Mouse (Mus musculus): ENCODE measurements around the gene Haus4. TPM values are rescaled to one million over a fixed set of nuclear protein-coding genes. Genes with fewer than 3 reads are reported as not detected.
A peak's percentile ranks its signal among the peaks of the same experiment; 100 is the strongest.

The Haus4 gene
- polyA plus RNA-seq, 1 experiment from 2014 or later: 14.7 TPM

DNA sequence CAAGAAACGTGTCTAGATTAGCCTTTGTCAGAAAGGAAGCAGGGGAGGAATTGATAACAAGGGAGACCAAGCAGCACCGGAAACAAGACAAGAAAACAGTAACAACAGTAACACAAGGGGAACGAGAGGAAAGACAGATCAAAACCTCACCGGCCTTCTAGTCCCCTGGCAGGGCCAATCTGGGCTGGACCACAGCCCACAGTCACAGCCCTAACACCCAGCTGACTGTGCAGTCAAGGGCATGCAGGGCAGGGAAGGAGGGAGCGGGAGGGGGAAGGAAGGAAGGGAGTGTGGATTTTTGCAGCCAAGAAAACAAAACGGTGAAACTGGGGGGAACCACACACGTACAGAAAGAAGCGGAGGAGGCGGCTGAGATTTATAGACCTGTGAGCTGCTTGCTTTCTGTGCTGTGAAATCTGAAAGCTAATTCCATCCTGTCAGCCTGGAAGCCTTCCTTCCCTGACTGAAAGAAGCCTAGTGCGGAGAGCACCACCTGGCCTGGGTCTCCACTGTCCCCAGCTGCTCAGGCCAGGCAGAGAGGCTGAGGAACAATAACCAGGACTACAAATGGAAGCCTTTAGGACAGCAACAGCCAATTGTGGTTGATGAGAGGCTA is 38.0 kb upstream of the Haus4 start:
- H3K27me3 ChIP-seq (ENCODE audit: control insufficient read depth, insufficient read depth, low read length): no peaks in the 10 kb centered on the region
- H3K36me3 ChIP-seq (ENCODE audit: control insufficient read depth, insufficient read depth, low read length): peaks cover 17% of the 10 kb centered on the region; the same call in 1 of the 2 replicates
- no peak overlapping the region for H3K9ac ChIP-seq (replicated peaks; ENCODE audit: low read length)
- ATAC-seq (ENCODE audit: low FRiP score, low TSS enrichment): no peak
- peak overlapping the region; percentile 41; the same call in 1 of the 2 replicates for H3K27ac ChIP-seq (replicated peaks; ENCODE audit: low read depth, low read length)
- 77% methylated on average over 10 of the region's 10 CpGs for WGBS
- H3K4me1 ChIP-seq (ENCODE audit: control insufficient read depth, insufficient read depth, low read length): no peaks in the 10 kb centered on the region
- no peak overlapping the region for H3K4me3 ChIP-seq (replicated peaks; ENCODE audit: low read depth, low read length)
- no peak for DNase-seq
- H3K9me3 ChIP-seq (ENCODE audit: control insufficient read depth, low read length): no peaks in the 10 kb centered on the region
- no peak overlapping the region for H3K4me2 ChIP-seq (ENCODE audit: low read length)

DNA sequence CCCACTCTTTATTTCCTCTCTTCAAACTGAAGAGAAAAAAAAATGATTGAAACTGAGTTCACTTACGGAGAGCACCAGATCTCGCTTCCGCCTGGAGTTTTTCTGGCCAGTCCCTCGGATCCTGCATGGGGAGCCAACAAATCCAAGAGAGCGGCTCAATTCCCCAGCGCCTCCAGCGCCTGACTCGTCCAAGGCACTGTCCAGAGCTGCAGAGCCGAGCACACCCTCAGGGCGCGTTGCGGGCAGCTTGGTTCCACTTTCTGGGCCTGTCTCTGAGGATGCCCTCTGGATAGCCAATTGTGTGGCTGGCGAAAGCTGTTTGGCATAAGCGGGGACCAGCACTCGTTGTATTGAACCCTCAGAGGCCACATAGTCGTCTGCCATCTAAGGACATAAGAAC is 36.6 kb upstream of the Haus4 start:
- DNase-seq (no peak), ATAC-seq (ENCODE audit: low FRiP score, low TSS enrichment) (no peak)
- no peak overlapping the region for H3K4me2 ChIP-seq (ENCODE audit: low read length)
- no peaks in the 10 kb centered on the region for H3K4me1 ChIP-seq (ENCODE audit: control insufficient read depth, insufficient read depth, low read length)
- H3K9me3 ChIP-seq (ENCODE audit: control insufficient read depth, low read length): no peaks in the 10 kb centered on the region
- no peak overlapping the region for H3K9ac ChIP-seq (replicated peaks; ENCODE audit: low read length)
- WGBS: 93% methylated on average over 16 of the region's 16 CpGs
- H3K27me3 ChIP-seq (ENCODE audit: control insufficient read depth, insufficient read depth, low read length): no peaks in the 10 kb centered on the region
- H3K36me3 ChIP-seq (ENCODE audit: control insufficient read depth, insufficient read depth, low read length): peaks cover 17% of the 10 kb centered on the region; the same call in 1 of the 2 replicates
- no peak overlapping the region for H3K27ac ChIP-seq (replicated peaks; ENCODE audit: low read depth, low read length)
- no peak overlapping the region for H3K4me3 ChIP-seq (replicated peaks; ENCODE audit: low read depth, low read length)

DNA sequence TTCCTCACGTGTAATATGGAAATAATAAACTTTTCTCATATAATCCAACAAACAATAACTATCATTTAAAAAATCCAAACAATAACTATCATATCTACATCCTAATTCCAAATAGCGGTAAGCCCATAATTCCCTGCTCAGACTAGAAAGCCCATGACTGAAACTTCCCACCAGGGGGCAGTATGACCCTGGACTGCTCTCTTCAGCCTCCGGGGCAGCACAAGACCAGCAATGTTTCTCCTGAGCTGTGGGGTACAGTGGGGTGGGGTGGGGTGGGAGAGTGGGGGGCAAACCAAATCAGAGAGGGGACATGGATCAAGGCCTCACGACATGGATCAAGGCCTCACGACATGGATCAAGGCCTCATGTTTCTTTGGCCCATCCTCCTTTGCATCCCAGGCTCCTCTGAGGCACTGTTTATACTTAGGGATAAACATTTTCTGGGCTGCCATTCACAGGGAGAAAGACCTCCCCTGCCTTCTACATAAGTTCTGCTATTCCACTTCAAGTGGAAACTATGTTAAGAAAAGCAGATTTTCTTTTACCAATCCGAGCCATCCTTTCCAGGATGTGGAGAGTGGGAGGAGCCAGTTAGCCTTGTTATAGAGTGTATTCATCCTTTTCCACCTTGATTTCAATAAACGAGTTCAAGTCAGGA is 29.4 kb upstream of the Haus4 start:
- no peak overlapping the region for H3K4me2 ChIP-seq (ENCODE audit: low read length)
- no peak overlapping the region for H3K9ac ChIP-seq (replicated peaks; ENCODE audit: low read length)
- peaks cover 17% of the 10 kb centered on the region for H3K36me3 ChIP-seq (ENCODE audit: control insufficient read depth, insufficient read depth, low read length)
- H3K27me3 ChIP-seq (ENCODE audit: control insufficient read depth, insufficient read depth, low read length): no peaks in the 10 kb centered on the region
- peak; percentile 27; the same call in 1 of the 2 replicates for ATAC-seq (ENCODE audit: low FRiP score, low TSS enrichment)
- H3K4me1 ChIP-seq (ENCODE audit: control insufficient read depth, insufficient read depth, low read length): no peaks in the 10 kb centered on the region
- DNase-seq: peak; percentile 81
- H3K4me3 ChIP-seq (replicated peaks; ENCODE audit: low read depth, low read length): no peak overlapping the region
- 46% methylated on average over 7 of the region's 7 CpGs for WGBS
- no peak overlapping the region for H3K27ac ChIP-seq (replicated peaks; ENCODE audit: low read depth, low read length)
- H3K9me3 ChIP-seq (ENCODE audit: control insufficient read depth, low read length): no peaks in the 10 kb centered on the region

DNA sequence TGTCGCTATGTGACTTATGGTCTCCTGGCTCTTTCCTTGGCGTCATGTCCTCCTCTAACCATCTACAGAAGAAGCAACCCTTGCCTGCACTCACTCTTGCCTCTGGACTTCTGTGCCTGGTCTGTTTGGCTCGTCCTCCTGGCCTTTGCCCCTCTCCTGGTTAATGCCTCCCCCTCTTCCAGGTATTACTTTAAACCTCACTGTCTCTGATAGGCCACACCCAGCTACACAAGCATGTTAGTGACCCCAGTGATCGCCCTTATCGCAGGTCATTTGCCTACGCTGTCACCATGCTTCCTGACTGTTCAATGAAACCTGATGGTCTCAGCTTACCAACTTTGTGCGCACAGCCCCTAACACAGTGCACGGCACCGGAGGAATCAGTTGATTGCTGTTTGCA is 28.1 kb upstream of the Haus4 start:
- 90% methylated on average over 9 of the region's 9 CpGs for WGBS
- H3K9me3 ChIP-seq (ENCODE audit: control insufficient read depth, low read length): no peaks in the 10 kb centered on the region
- peaks cover 17% of the 10 kb centered on the region for H3K36me3 ChIP-seq (ENCODE audit: control insufficient read depth, insufficient read depth, low read length)
- no peak overlapping the region for H3K4me2 ChIP-seq (ENCODE audit: low read length)
- ATAC-seq (ENCODE audit: low FRiP score, low TSS enrichment) (no peak), DNase-seq (no peak)
- H3K4me3 ChIP-seq (replicated peaks; ENCODE audit: low read depth, low read length): no peak overlapping the region
- 0 out of 2 replicates have a peak, but pooled peaks cover under 1% of the 10 kb centered on the region for H3K27me3 ChIP-seq (ENCODE audit: control insufficient read depth, insufficient read depth, low read length)
- H3K27ac ChIP-seq (replicated peaks; ENCODE audit: low read depth, low read length): no peak overlapping the region
- peaks cover 3% of the 10 kb centered on the region; the same call in 1 of the 2 replicates for H3K4me1 ChIP-seq (ENCODE audit: control insufficient read depth, insufficient read depth, low read length)
- no peak overlapping the region for H3K9ac ChIP-seq (replicated peaks; ENCODE audit: low read length)

DNA sequence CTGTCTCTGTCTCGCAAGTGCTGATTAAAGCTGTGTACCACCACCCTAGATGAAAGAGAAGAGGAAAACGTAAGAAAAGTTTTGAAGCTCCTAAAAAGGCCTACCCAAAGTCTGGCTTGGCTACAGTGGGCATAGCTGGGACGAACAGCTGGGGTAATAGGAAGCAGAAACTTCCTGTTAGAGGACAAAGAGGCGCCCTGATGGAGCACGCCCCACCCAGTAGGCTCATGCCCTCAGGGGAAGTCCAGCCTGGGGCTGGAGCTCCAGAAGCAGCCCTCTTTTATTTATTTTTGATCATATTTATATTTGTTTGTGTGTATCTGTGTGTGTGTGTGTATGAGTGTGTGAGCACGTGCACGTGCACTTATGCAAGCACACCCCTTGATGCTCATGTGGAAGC is 25.2 kb upstream of the Haus4 start:
- Histone ChIP-seq H3K36me3 (ENCODE audit: control insufficient read depth, insufficient read depth, low read length) (peaks cover 6% of the 10 kb centered on the region), H3K27ac (replicated peaks; ENCODE audit: low read depth, low read length) (no peak overlapping the region), H3K4me3 (replicated peaks; ENCODE audit: low read depth, low read length) (no peak overlapping the region), H3K4me1 (ENCODE audit: control insufficient read depth, insufficient read depth, low read length) (peaks cover 15% of the 10 kb centered on the region; the same call in 1 of the 2 replicates), H3K9me3 (ENCODE audit: control insufficient read depth, low read length) (no peaks in the 10 kb centered on the region), H3K27me3 (ENCODE audit: control insufficient read depth, insufficient read depth, low read length) (peaks cover 14% of the 10 kb centered on the region), H3K4me2 (ENCODE audit: low read length) (no peak overlapping the region), H3K9ac (replicated peaks; ENCODE audit: low read length) (no peak overlapping the region)
- 93% methylated on average over 7 of the region's 7 CpGs for WGBS
- DNase-seq: no peak
- ATAC-seq (ENCODE audit: low FRiP score, low TSS enrichment): no peak

DNA sequence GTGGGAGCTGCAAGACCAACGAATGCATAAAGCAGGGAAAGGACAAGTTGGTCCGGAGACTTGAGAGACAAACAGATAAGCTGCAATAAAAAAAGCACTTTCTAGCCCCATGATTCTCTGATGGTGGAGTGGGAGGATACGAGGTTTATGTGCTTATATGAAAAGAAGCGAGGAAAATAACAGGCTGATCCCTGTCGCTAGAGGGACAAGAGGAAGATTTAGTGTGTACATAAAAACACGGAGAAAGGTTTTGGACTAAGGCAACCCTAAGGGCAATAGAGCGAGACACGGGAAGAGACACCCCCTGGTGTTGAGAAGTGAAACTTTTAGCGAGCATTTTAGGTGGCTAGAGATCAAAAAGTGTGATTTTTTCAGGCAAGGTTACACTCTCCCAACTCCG is 23.6 kb upstream of the Haus4 start:
- Histone ChIP-seq H3K9me3 (ENCODE audit: control insufficient read depth, low read length) (no peaks in the 10 kb centered on the region), H3K4me2 (ENCODE audit: low read length) (peak overlapping the region; percentile 64), H3K4me1 (ENCODE audit: control insufficient read depth, insufficient read depth, low read length) (peaks cover 22% of the 10 kb centered on the region), H3K36me3 (ENCODE audit: control insufficient read depth, insufficient read depth, low read length) (no peaks in the 10 kb centered on the region), H3K4me3 (replicated peaks; ENCODE audit: low read depth, low read length) (peak overlapping the region; percentile 51), H3K27ac (replicated peaks; ENCODE audit: low read depth, low read length) (peak overlapping the region; percentile 73), H3K27me3 (ENCODE audit: control insufficient read depth, insufficient read depth, low read length) (peaks cover 23% of the 10 kb centered on the region), H3K9ac (replicated peaks; ENCODE audit: low read length) (peak overlapping the region; percentile 67; the same call in 1 of the 2 replicates)
- DNase-seq (peak; percentile 73), ATAC-seq (ENCODE audit: low FRiP score, low TSS enrichment) (no peak)
- under 1% methylated on average over 10 of the region's 10 CpGs for WGBS

DNA sequence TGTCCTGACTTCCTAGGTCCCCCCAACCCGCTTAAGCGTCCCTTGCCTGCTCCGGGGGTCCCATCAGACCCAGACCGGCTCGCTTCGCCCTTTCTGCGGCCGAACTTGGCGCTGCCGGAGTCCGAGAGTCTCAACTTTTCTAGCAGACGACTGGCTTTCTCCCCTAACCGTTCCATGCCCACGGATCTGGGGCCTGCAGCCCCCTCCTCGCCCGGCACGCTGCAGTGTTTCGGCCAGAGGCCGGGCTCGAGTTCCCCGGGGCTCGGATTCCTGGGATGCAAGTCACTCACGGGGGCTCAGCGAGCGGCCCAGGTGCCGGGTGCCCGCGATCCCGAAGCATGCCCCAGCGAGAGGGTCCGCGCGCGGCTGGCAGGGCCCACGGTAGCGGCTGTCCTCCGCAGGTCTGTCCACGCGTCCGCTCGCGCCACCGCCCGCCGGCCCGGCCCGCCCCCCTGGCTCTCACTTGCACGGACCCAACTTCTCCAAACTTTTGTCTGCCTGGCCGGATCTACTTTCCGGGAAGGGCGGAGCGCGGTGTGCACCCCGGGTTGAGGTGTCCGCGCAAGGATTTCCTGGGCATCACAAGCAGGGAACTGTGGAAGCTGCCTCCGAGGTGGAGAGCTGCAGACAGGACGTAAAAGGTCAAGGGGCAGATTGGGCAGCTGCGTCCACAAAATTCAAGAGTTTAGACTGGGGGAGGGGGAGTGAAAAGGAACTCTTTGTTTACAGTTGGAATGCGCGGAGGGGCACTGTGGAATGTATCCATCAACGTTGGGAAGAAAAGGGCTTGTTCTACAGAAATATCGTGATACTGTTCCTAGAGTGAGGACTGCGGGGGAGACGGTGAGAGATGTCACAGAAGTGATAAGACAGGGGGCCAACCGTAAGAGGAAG is 22.9 kb upstream of the Haus4 start, which contains the start of gene Ajuba:
Ajuba (minus strand) TSS at position 470 of the 894 bp plus-strand sequence.
- Histone ChIP-seq H3K4me1 (ENCODE audit: control insufficient read depth, insufficient read depth, low read length) (peaks cover 29% of the 10 kb centered on the region), H3K27ac (replicated peaks; ENCODE audit: low read depth, low read length) (peak within 1 kb of the TSS; percentile 73), H3K27me3 (ENCODE audit: control insufficient read depth, insufficient read depth, low read length) (peaks cover 23% of the 10 kb centered on the region), H3K9me3 (ENCODE audit: control insufficient read depth, low read length) (no peaks in the 10 kb centered on the region), H3K4me2 (ENCODE audit: low read length) (peak within 1 kb of the TSS; percentile 64), H3K9ac (replicated peaks; ENCODE audit: low read length) (peak within 1 kb of the TSS; percentile 67), H3K36me3 (ENCODE audit: control insufficient read depth, insufficient read depth, low read length) (no peaks in the 10 kb centered on the region), H3K4me3 (replicated peaks; ENCODE audit: low read depth, low read length) (peak within 1 kb of the TSS; percentile 51)
- DNase-seq: peak; percentile 90
- under 1% methylated on average over 66 of the region's 66 CpGs for WGBS
- ATAC-seq (ENCODE audit: low FRiP score, low TSS enrichment): peak; percentile 65

DNA sequence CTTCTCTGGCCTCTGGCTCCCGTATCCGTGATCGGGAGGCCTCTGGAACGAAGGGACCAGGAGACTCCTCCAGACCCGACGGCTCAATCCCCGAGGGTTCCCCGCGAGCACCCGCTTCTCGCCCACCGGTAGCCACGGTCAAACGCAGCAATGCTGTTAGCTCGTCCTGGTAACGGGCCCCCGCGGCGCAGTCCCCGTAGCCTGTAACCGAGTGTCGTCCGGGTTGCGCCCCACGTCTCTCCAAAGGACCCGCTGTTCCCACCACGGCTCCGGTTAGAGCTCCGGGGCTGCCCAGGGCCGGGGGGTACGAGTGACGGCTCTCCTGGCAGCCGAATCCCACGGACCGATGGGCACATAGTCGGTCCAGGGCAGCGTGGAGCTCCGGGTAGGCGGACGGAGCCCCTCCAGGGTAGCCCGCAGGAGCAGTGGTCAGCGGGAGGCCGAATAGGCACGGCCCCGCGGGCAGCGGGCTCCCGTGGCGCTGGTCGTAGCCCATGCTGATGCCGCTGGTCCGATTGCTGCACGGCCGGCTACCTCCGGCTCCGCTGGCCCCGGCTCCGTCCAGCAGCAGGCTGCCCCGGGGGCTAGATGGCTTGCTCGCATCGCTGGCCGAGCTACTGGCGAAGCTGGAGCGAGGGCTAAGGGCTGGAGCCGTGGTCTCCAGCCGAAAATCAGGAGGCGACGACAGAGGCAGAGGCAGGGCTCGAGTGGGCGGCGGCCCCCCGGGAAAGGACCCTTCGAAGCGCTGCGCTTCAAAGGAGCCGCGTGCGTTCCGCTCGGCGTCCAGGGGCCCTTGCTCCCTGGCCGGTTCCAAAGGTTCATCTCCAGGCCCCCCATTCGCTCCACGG is 22.0 kb upstream of the Haus4 start:
- peak overlapping the region; percentile 73 for H3K27ac ChIP-seq (replicated peaks; ENCODE audit: low read depth, low read length)
- peak; percentile 42 for DNase-seq

More for the DNA sequence above, 22.0 kb upstream of the Haus4 start:
- no peak for ATAC-seq (ENCODE audit: low FRiP score, low TSS enrichment)
- no peaks in the 10 kb centered on the region for H3K9me3 ChIP-seq (ENCODE audit: control insufficient read depth, low read length)
- no peaks in the 10 kb centered on the region for H3K36me3 ChIP-seq (ENCODE audit: control insufficient read depth, insufficient read depth, low read length)
- peaks cover 23% of the 10 kb centered on the region for H3K27me3 ChIP-seq (ENCODE audit: control insufficient read depth, insufficient read depth, low read length)
- peak overlapping the region; percentile 51 for H3K4me3 ChIP-seq (replicated peaks; ENCODE audit: low read depth, low read length)
- peaks cover 32% of the 10 kb centered on the region for H3K4me1 ChIP-seq (ENCODE audit: control insufficient read depth, insufficient read depth, low read length)
- H3K9ac ChIP-seq (replicated peaks; ENCODE audit: low read length): peak overlapping the region; percentile 67
- H3K4me2 ChIP-seq (ENCODE audit: low read length): peak overlapping the region; percentile 64
- under 1% methylated on average over 84 of the region's 84 CpGs for WGBS
